Mouse (Mus musculus): ENCODE results near the gene Olfr25.

The Olfr25 gene

GRCm38 (mm10) chr9:38328760-38329159, at the start of gene Olfr25:
Gene Olfr25 (plus strand): TSS chr9:38329060.
- DNase-seq: no peak

DNA sequence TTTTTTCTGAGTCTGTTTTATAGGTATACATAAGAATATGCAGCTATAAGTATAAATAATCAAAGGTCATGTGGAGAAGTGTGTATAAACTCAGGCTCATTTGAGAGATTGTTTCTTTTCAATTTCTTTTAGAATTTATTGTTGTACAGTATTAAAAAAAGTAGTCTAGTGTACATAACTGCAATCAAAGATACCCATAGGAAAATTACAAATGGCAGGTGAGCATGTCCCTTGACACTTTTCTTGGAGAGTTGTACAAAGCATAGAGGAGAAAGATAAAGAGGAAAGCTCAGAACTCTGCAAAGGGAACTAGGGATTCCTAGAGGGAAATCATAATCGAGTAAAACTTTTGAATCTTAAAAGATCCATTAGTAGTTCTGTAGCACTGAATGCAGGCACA, 38.1 kb upstream of the Olfr25 start, which contains the start of gene Olfr896-ps1:
Gene Olfr896-ps1 (plus strand): TSS at position 301 of the 400 bp plus-strand sequence.
- no peak for DNase-seq

DNA sequence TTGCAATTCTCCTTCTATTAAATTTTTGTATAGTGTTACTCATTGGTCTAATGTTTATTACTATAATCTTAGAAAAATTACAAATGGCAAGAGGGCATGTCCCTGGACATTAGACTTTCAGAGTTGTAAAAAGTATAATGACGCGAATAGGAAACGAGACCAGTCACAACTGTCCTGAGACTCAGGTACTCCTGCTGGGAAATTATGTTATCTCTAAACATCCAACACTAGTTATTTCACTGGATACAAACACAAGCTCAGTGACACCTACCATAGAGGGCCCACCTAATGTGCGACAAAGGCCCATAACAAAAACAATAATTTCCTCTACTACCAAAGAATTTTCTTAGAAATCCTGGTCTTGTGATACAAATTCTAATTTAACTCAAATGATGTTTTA, 19.3 kb downstream of the Olfr25 start, which contains the start of gene Olfr898:
Gene Olfr898 (plus strand): TSS at position 301 of the 400 bp plus-strand sequence.
- DNase-seq: no peak

- DNase-seq: no peak
Observed at GRCm38 (mm10) chr9:38366596-38366995, 37.7 kb downstream of the Olfr25 start, which contains the start of gene Olfr250. Gene Olfr250 (plus strand): TSS chr9:38366896.

DNA sequence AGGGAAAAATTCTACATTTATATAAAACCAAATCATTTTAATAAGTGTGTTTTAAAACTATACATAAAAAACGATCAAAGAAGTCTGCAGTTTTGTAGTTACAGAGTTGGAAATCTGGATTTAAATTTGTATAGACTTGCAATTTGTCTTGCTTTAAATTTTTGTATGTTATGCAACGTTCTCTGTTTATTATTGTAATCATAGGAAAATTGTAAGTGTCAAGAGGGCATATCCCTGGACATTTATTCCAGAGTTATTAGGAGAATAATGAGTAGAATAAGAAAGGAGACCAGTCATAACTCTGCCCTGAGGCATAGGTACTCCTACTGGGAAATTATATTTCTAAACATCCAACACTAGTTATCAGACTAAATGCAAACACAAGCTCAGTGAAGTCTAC, 47.9 kb downstream of the Olfr25 start, which contains the start of gene Olfr251:
Gene Olfr251 (plus strand): TSS at position 301 of the 400 bp plus-strand sequence.
- DNase-seq: no peak

All from thymus, postnatal 36 days (tissue).